ENCODE assay signal across 8 mouse cellular contexts in the genomic region with DNA sequence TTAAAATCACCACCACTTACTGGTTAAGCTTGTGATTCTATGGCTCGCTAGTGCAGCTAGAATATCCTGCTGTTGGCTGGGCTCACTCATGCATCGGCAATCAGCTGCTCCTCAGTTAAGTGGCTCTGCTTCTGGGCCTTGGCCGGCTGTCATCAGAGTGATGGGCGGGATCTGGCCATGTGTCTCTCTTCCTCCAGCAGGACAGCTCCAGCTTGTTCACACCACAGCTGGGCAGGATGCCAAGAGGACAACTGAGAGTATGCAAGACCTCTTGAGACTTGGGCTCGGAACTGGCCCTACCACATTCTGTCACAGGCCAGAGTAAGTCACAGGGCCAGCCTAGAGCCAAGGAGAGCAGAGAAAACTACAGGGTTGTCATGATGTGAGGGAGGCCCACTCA. TPM values are rescaled to one million over a fixed set of nuclear protein-coding genes. Genes with fewer than 3 reads are reported as not detected.
DNase-seq lines count a peak whose midpoint lies in the region; ATAC-seq and TF ChIP-seq lines count a peak whose summit lies in the region.

No protein-coding gene starts in this region.

- TF ChIP-seq EP300 in liver, postnatal 0 days (IDR thresholded peaks at IDR 0.05; ENCODE audit: low read depth), result no peak

- no peak for ATAC-seq in liver, postnatal 0 days
- no peak for ATAC-seq in forebrain, embryonic 16.5 days
- peak; percentile 92 for ATAC-seq in lung, embryonic 14.5 days (ENCODE audit: insufficient read depth)

- peak; percentile 45 for DNase-seq in liver
- no peak for DNase-seq in liver, postnatal 0 days
- peak; percentile 74 for DNase-seq in heart, postnatal 25 days (ENCODE audit: low spot score)
- peak; percentile 99 for DNase-seq in lung, embryonic 14.5 days
- peak; percentile 88 for DNase-seq in urinary bladder, postnatal 14 days (ENCODE audit: low spot score)
- DNase-seq in thymus, postnatal 10 days (ENCODE audit: low spot score in 2 of 2), result no peak
- DNase-seq in ovary, adult 18-20 months (ENCODE audit: low spot score), result no peak

- intact Hi-C loops in heart, postnatal 25 days (cut with DNase I), result loop anchor here (2.0 kb wide), 1 partner anchor 29 kb away; no protein-coding TSS in a partner anchor

- H3K36me3 ChIP-seq in liver, postnatal 0 days (replicated peaks; ENCODE audit: insufficient read depth, low read length), result no peaks in the 10 kb centered on the region
- H3K36me3 ChIP-seq in forebrain, embryonic 16.5 days (ENCODE audit: control insufficient read depth, insufficient read depth), result no peaks in the 10 kb centered on the region
- H3K36me3 ChIP-seq in lung, embryonic 14.5 days (ENCODE audit: insufficient read depth), result no peaks in the 10 kb centered on the region

- no peaks in the 10 kb centered on the region for H3K27me3 ChIP-seq in liver, postnatal 0 days (ENCODE audit: insufficient read depth, low read length)
- no peaks in the 10 kb centered on the region for H3K27me3 ChIP-seq in forebrain, embryonic 16.5 days (replicated peaks; ENCODE audit: control insufficient read depth, insufficient read depth, low read length)
- no peaks in the 10 kb centered on the region for H3K27me3 ChIP-seq in lung, embryonic 14.5 days (ENCODE audit: insufficient read depth, low read length)

- TF ChIP-seq CTCF in liver, postnatal 0 days (IDR thresholded peaks at IDR 0.05; ENCODE audit: low read depth), result no peak
- TF ChIP-seq CTCF in lung, embryonic 14.5 days (IDR thresholded peaks at IDR 0.05; ENCODE audit: low read depth), result no peak

- WGBS in liver, postnatal 0 days (ENCODE audit: insufficient replicate concordance), result 58% methylated on average over 5 of the region's 5 CpGs
- 10% methylated on average over 5 of the region's 5 CpGs for WGBS in forebrain, embryonic 16.5 days
- 15% methylated on average over 5 of the region's 5 CpGs for WGBS in lung, embryonic 14.5 days

- no peak overlapping the region for H3K4me2 ChIP-seq in liver, postnatal 0 days (ENCODE audit: low read depth, low read length)
- no peak overlapping the region for H3K4me2 ChIP-seq in forebrain, embryonic 16.5 days (ENCODE audit: low read length)
- H3K4me2 ChIP-seq in lung, embryonic 14.5 days, result no peak overlapping the region

- H3K27ac ChIP-seq in liver, postnatal 0 days (ENCODE audit: low read depth), result no peak overlapping the region
- peak overlapping the region; percentile 60 for H3K27ac ChIP-seq in forebrain, embryonic 16.5 days (ENCODE audit: low read length)
- H3K27ac ChIP-seq in lung, embryonic 14.5 days (ENCODE audit: low read depth), result no peak overlapping the region

- H3K4me3 ChIP-seq in liver, postnatal 0 days (ENCODE audit: low read depth, low read length), result no peak overlapping the region
- H3K4me3 ChIP-seq in forebrain, embryonic 16.5 days (replicated peaks; ENCODE audit: low read length), result no peak overlapping the region
- no peak overlapping the region for H3K4me3 ChIP-seq in lung, embryonic 14.5 days (ENCODE audit: low read depth, low read length)

- H3K4me1 ChIP-seq in liver, postnatal 0 days (ENCODE audit: insufficient read depth), result no peaks in the 10 kb centered on the region
- H3K4me1 ChIP-seq in forebrain, embryonic 16.5 days (replicated peaks; ENCODE audit: control insufficient read depth, insufficient read depth, low read length), result peaks cover 66% of the 10 kb centered on the region
- H3K4me1 ChIP-seq in lung, embryonic 14.5 days (ENCODE audit: insufficient read depth), result peaks cover 13% of the 10 kb centered on the region

- H3K9me3 ChIP-seq in liver, postnatal 0 days (ENCODE audit: low read length), result no peaks in the 10 kb centered on the region
- no peaks in the 10 kb centered on the region for H3K9me3 ChIP-seq in forebrain, embryonic 16.5 days (ENCODE audit: control insufficient read depth, low read length)
- H3K9me3 ChIP-seq in lung, embryonic 14.5 days (ENCODE audit: low read depth, low read length), result no peaks in the 10 kb centered on the region

- no peak overlapping the region for H3K9ac ChIP-seq in liver, postnatal 0 days (replicated peaks)
- H3K9ac ChIP-seq in forebrain, embryonic 16.5 days (replicated peaks; ENCODE audit: low read depth, low read length), result no peak overlapping the region
- H3K9ac ChIP-seq in lung, embryonic 14.5 days, result no peak overlapping the region

RNA-seq across cellular contexts. Expression of a gene that starts 39.7 kb away (rescaled TPM):
- not detected in 2 replicates for polyA plus RNA-seq in liver, postnatal 0 days (2015; fragmentation: Nextera tagmentation; extraction: Ambion mirVana)
- polyA plus RNA-seq in forebrain, embryonic 16.5 days (2015; fragmentation: Nextera tagmentation; extraction: Ambion mirVana), result 3.6 and 3.7 TPM in 2 replicates
- 1 to 10 TPM; 2.6 to 5.6 TPM for total RNA-seq in heart, postnatal 25 days (2021)
- polyA plus RNA-seq in lung, embryonic 14.5 days (2014; fragmentation: Nextera tagmentation; extraction: Ambion mirVana), result 0.11 and 0.34 TPM in 2 replicates

Comparison
In these comparisons a context has a peak if more than half of its experiments do, and no peak if none do; other contexts are left out.
1. DNase-seq: peak in liver (single experiment), heart, postnatal 25 days (single experiment), lung, embryonic 14.5 days (single experiment) and urinary bladder, postnatal 14 days (single experiment); none in liver, postnatal 0 days (single experiment), thymus, postnatal 10 days (0 of 2) and ovary, adult 18-20 months (single experiment).